Mouse (Mus musculus) CD4-positive helper T cell, adult 2 months (primary cell): ENCODE results near the gene Cela3b.

Experiments used
- DNase-seq: peaks from one replicate; pipeline ENCODE4 v3.0.0-alpha.2; 2012; ENCODE audit warnings: low read depth, missing footprints, low spot score

Gene Cela3b

GRCm38 (mm10) chr4:137375314-137376278 lies 54.7 kb downstream of the Cela3b start:
- no peak for DNase-seq

GRCm38 (mm10) chr4:137373711-137374110 lies 56.6 kb downstream of the Cela3b start:
- DNase-seq, result no peak

GRCm38 (mm10) chr4:137371596-137372523 lies 58.5 kb downstream of the Cela3b start:
- DNase-seq, result no peak
